Mouse (Mus musculus) MEL-GATA-1-ER (cell line): ENCODE data around the gene Asic2.

Source experiments
- DNase-seq: peaks from one replicate; pipeline ENCODE4 v3.0.0-alpha.2; 2012; ENCODE audit warnings: low read depth; ENCODE audit errors: extremely low read depth

The Asic2 gene

GRCm38 (mm10) chr11:81120024-81120576 is 848.2 kb downstream of the Asic2 start:
- DNase-seq, result no peak

- DNase-seq, result no peak
Observed at GRCm38 (mm10) chr11:81118055-81118454, 850.2 kb downstream of the Asic2 start.

GRCm38 (mm10) chr11:81115666-81116065 is 852.6 kb downstream of the Asic2 start:
- DNase-seq, result no peak

GRCm38 (mm10) chr11:81111626-81112025 is 856.6 kb downstream of the Asic2 start:
- no peak for DNase-seq

- DNase-seq, result no peak
Observed at GRCm38 (mm10) chr11:81110049-81110448, 858.2 kb downstream of the Asic2 start.

- no peak for DNase-seq
Observed at GRCm38 (mm10) chr11:81106949-81107348, 861.3 kb downstream of the Asic2 start.

GRCm38 (mm10) chr11:81100829-81101228 is 867.4 kb downstream of the Asic2 start:
- DNase-seq, result no peak

- no peak for DNase-seq
Observed at GRCm38 (mm10) chr11:81096011-81096410, 872.2 kb downstream of the Asic2 start.

GRCm38 (mm10) chr11:81094581-81094980 is 873.7 kb downstream of the Asic2 start:
- no peak for DNase-seq

- DNase-seq, result no peak
Observed at GRCm38 (mm10) chr11:81092161-81092560, 876.1 kb downstream of the Asic2 start.

- DNase-seq, result no peak
Observed at GRCm38 (mm10) chr11:81083822-81084221, 884.4 kb downstream of the Asic2 start.

GRCm38 (mm10) chr11:81080076-81080805 is 888.0 kb downstream of the Asic2 start:
- no peak for DNase-seq

- no peak for DNase-seq
Observed at GRCm38 (mm10) chr11:81079237-81079636, 889.0 kb downstream of the Asic2 start.

- DNase-seq, result no peak
Observed at GRCm38 (mm10) chr11:81071836-81072235, 896.4 kb downstream of the Asic2 start.

- no peak for DNase-seq
Observed at GRCm38 (mm10) chr11:81065386-81065785, 902.9 kb downstream of the Asic2 start.

- DNase-seq, result no peak
Observed at GRCm38 (mm10) chr11:81064006-81064405, 904.3 kb downstream of the Asic2 start.

GRCm38 (mm10) chr11:81060077-81060476 is 908.2 kb downstream of the Asic2 start:
- no peak for DNase-seq

GRCm38 (mm10) chr11:81059546-81059945 is 908.7 kb downstream of the Asic2 start:
- DNase-seq, result no peak

GRCm38 (mm10) chr11:81057506-81057905 is 910.8 kb downstream of the Asic2 start:
- DNase-seq, result no peak

- no peak for DNase-seq
Observed at GRCm38 (mm10) chr11:81056776-81057175, 911.5 kb downstream of the Asic2 start.

GRCm38 (mm10) chr11:81055446-81056145 is 912.7 kb downstream of the Asic2 start:
- DNase-seq, result no peak

- DNase-seq, result no peak
Observed at GRCm38 (mm10) chr11:81053826-81054225, 914.4 kb downstream of the Asic2 start.

GRCm38 (mm10) chr11:81041671-81042070 is 926.6 kb downstream of the Asic2 start:
- DNase-seq, result no peak
